Mouse (Mus musculus) midbrain, embryonic 12.5 days (tissue): Measurements from ENCODE around the gene Nrg3. TPM values are rescaled to one million over a fixed set of nuclear protein-coding genes. Genes with fewer than 3 reads are reported as not detected.

ENCODE experiments used
- ATAC-seq: fragments of 200-750 bp; cut with Nextera tagmentation; 2 replicates; pipeline ENCODE4 v1.8.0; 2017; ENCODE audit warnings: low read depth, moderate TSS enrichment, moderate library complexity; ENCODE audit not compliant: low FRiP score
- H3K27ac ChIP-seq: fragments of 300-500 bp; sonication (generic); replicated peaks from 2 replicates; pipeline ENCODE4 v1.5.1; 2016; ENCODE audit warnings: mild to moderate bottlenecking
- H3K27me3 ChIP-seq: fragments of 300-500 bp; sonication (generic); 2 replicates; pipeline ENCODE4 v1.6.1; 2016; ENCODE audit warnings: mild to moderate bottlenecking
- H3K36me3 ChIP-seq: fragments of 300-500 bp; sonication (generic); 2 replicates; pipeline ENCODE4 v1.6.1; 2016
- H3K4me1 ChIP-seq: fragments of 300-500 bp; sonication (generic); 2 replicates; pipeline ENCODE4 v1.6.1; 2016
- H3K4me2 ChIP-seq: fragments of 300-500 bp; sonication (generic); replicated peaks from 2 replicates; pipeline ENCODE4 v1.6.1; 2016; ENCODE audit warnings: mild to moderate bottlenecking, moderate library complexity
- H3K4me3 ChIP-seq: fragments of 300-500 bp; sonication (generic); 2 replicates; pipeline ENCODE4 v1.5.1; 2016; ENCODE audit warnings: mild to moderate bottlenecking
- H3K9ac ChIP-seq: fragments of 300-500 bp; sonication (generic); replicated peaks from 2 replicates; pipeline ENCODE4 v1.6.1; 2016; ENCODE audit warnings: mild to moderate bottlenecking, moderate library complexity
- H3K9me3 ChIP-seq: fragments of 300-500 bp; sonication (generic); 2 replicates; pipeline ENCODE4 v1.6.1; 2016; ENCODE audit warnings: mild to moderate bottlenecking
- WGBS: fragments of 180-500 bp; shearing (Covaris S2); methylation state at CpG from one replicate; pipeline ENCODE4 v1.1.7; 2016; 5-methylcytosine and 5-hydroxymethylcytosine counted together
- microRNA-seq: library from miRNA; unstranded; fragments of <30 nt; microRNA quantifications from one replicate; pipeline ENCODE4, GENCODE M21; 2017
- polyA plus RNA-seq: library from polyadenylated mRNA; unstranded; fragments of >200 nt; fragmentation: Nextera tagmentation; extraction: Ambion mirVana; gene quantifications from 2 replicates; pipeline ENCODE4 v1.2.1, GENCODE M21; 2016

Nrg3 gene
- polyA plus RNA-seq, 1 experiment from 2014 or later = 4.2 TPM

GRCm38 (mm10) chr14:38320619-38321340, 1152.1 kb downstream of the Nrg3 start:
- Histone ChIP-seq H3K9me3 (no peaks in the 10 kb centered on the region), H3K27ac (no peak overlapping the region), H3K4me1 (no peaks in the 10 kb centered on the region), H3K27me3 (no peaks in the 10 kb centered on the region), H3K9ac (no peak overlapping the region), H3K4me3 (no peak overlapping the region), H3K36me3 (no peaks in the 10 kb centered on the region), H3K4me2 (no peak overlapping the region)
- peak; percentile 73 for ATAC-seq
- WGBS = 96% methylated on average over 1 of the region's 1 CpGs

Small RNAs within 50 kb of the gene (microRNA-seq; reads per million reads assigned to microRNA genes)
- gene Gm27332 = not detected
